Mouse (Mus musculus): ENCODE measurements at regions not wholly inside any gene's neighbourhood (a gene's known extent, or its start where the extent isn't known, plus 50 kb on each side); places are given as distances from the start of the nearest gene placed in this dataset.

GRCm38 (mm10) chr13:107073039-107073620 lies 51.2 kb upstream of the Kif2a start:
- no peak for DNase-seq (ENCODE audit: low spot score)

GRCm38 (mm10) chr13:107072345-107073038 lies 50.6 kb upstream of the Kif2a start:
- DNase-seq (ENCODE audit: low spot score) = no peak

Data from layer of hippocampus, adult 9-10 months (tissue).